Comparison of ENCODE assay signal across 7 mouse cellular contexts in the genomic region with DNA sequence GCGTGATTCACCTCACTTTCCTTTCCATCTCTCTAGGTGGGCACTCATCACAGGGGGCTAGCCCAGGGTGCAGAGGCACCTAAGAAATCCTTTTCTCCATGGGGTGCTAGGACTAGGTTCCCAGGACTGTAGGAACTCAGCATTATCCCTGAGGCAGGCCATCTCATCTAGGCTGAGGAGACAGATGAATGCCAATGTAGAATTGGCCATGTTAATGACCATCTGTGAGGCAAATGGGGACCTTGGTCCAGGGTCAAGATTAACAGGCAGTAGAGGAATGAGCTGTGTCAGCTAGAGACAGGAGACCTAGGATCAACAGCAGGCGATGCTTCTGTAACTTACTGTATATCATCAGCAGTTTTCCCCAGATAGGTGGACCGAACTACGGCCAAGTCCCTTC. TPM values are rescaled to one million over a fixed set of nuclear protein-coding genes. Genes with fewer than 3 reads are reported as not detected.
DNase-seq lines count a peak whose midpoint lies in the region; ATAC-seq and TF ChIP-seq lines count a peak whose summit lies in the region.

No protein-coding gene starts in this region.

- no peak for TF ChIP-seq POLR2A in olfactory bulb, adult 2 months (IDR thresholded peaks at IDR 0.05; ENCODE audit: insufficient read depth, low read depth, low read length)

- no peak for ATAC-seq in lung, embryonic 15.5 days (ENCODE audit: borderline replicate concordance, extremely low read depth, low FRiP score, low TSS enrichment)
- ATAC-seq in embryonic facial prominence, embryonic 12.5 days (ENCODE audit: insufficient number of reproducible peaks, insufficient read depth, low FRiP score, low TSS enrichment), result no peak

- H3K4me1 ChIP-seq in lung, embryonic 15.5 days, result peaks cover 23% of the 10 kb centered on the region
- H3K4me1 ChIP-seq in embryonic facial prominence, embryonic 12.5 days, result peaks cover 17% of the 10 kb centered on the region
- H3K4me1 ChIP-seq in olfactory bulb, adult 2 months (ENCODE audit: control insufficient read depth, insufficient read depth, low read length), result peaks cover 41% of the 10 kb centered on the region

- H3K27ac ChIP-seq in lung, embryonic 15.5 days, result peak overlapping the region; percentile 76; the same call in 1 of the 2 replicates
- H3K27ac ChIP-seq in embryonic facial prominence, embryonic 12.5 days, result no peak overlapping the region
- H3K27ac ChIP-seq in olfactory bulb, adult 2 months (ENCODE audit: insufficient read depth, low read depth, low read length), result peak overlapping the region; percentile 83

- no peak for TF ChIP-seq CTCF in olfactory bulb, adult 2 months (IDR thresholded peaks at IDR 0.05; ENCODE audit: insufficient read depth, low read depth, low read length)

- H3K36me3 ChIP-seq in lung, embryonic 15.5 days, result peaks cover 6% of the 10 kb centered on the region
- no peaks in the 10 kb centered on the region; the same call in 1 of the 2 replicates for H3K36me3 ChIP-seq in embryonic facial prominence, embryonic 12.5 days

- DNase-seq in lung, postnatal 36 days, result no peak
- DNase-seq in kidney, adult 9 months, result peak; percentile 82
- no peak for DNase-seq in thymus, postnatal 36 days
- no peak for DNase-seq in layer of hippocampus, adult 11-12 months (ENCODE audit: low spot score)

- H3K9ac ChIP-seq in lung, embryonic 15.5 days, result no peak overlapping the region
- H3K9ac ChIP-seq in embryonic facial prominence, embryonic 12.5 days, result peak overlapping the region; percentile 73; the same call in 1 of the 2 replicates

- no peaks in the 10 kb centered on the region for H3K27me3 ChIP-seq in lung, embryonic 15.5 days
- H3K27me3 ChIP-seq in embryonic facial prominence, embryonic 12.5 days, result no peaks in the 10 kb centered on the region

- no peak overlapping the region for H3K4me3 ChIP-seq in lung, embryonic 15.5 days
- H3K4me3 ChIP-seq in embryonic facial prominence, embryonic 12.5 days, result 0 out of 2 replicates have a peak overlapping the region, but pooled peaks have one; percentile 73
- peak overlapping the region; percentile 94 for H3K4me3 ChIP-seq in olfactory bulb, adult 2 months (ENCODE audit: insufficient read depth, low read depth, low read length)

- no peaks in the 10 kb centered on the region for H3K9me3 ChIP-seq in lung, embryonic 15.5 days
- no peaks in the 10 kb centered on the region for H3K9me3 ChIP-seq in embryonic facial prominence, embryonic 12.5 days

- WGBS in lung, embryonic 15.5 days, result 70% methylated on average over 4 of the region's 4 CpGs
- WGBS in embryonic facial prominence, embryonic 12.5 days, result 88% methylated on average over 4 of the region's 4 CpGs
- WGBS in olfactory bulb, adult 2 months, result 76% methylated on average over 4 of the region's 4 CpGs

- peak overlapping the region; percentile 85 for H3K4me2 ChIP-seq in lung, embryonic 15.5 days
- H3K4me2 ChIP-seq in embryonic facial prominence, embryonic 12.5 days (replicated peaks), result peak overlapping the region; percentile 74

RNA-seq across cellular contexts. Expression of gene Pdk2, which starts 1.4 kb away (rescaled TPM):
- polyA plus RNA-seq in lung, embryonic 15.5 days (2015; fragmentation: Nextera tagmentation; extraction: Ambion mirVana), result 27.8 and 30.9 TPM in 2 replicates
- 27.5 and 30.4 TPM in 2 replicates for polyA plus RNA-seq in embryonic facial prominence, embryonic 12.5 days (2016; fragmentation: Nextera tagmentation; extraction: Ambion mirVana)
- polyA plus RNA-seq in olfactory bulb, adult 2 months (2012; ENCODE audit: insufficient read depth, insufficient read length, low replicate concordance, missing spikeins), result not detected in 2 replicates

RNA-seq across cellular contexts. Expression of gene Samd14, which starts 30.1 kb away (rescaled TPM):
- 17.1 and 17.4 TPM in 2 replicates for polyA plus RNA-seq in lung, embryonic 15.5 days (2015; fragmentation: Nextera tagmentation; extraction: Ambion mirVana)
- polyA plus RNA-seq in embryonic facial prominence, embryonic 12.5 days (2016; fragmentation: Nextera tagmentation; extraction: Ambion mirVana), result 50.3 and 50.9 TPM in 2 replicates
- polyA plus RNA-seq in olfactory bulb, adult 2 months (2012; ENCODE audit: insufficient read depth, insufficient read length, low replicate concordance, missing spikeins), result not detected in 2 replicates

RNA-seq across cellular contexts. Expression of gene Itga3, which starts 36.8 kb away (rescaled TPM):
- 27.0 and 27.3 TPM in 2 replicates for polyA plus RNA-seq in lung, embryonic 15.5 days (2015; fragmentation: Nextera tagmentation; extraction: Ambion mirVana)
- polyA plus RNA-seq in embryonic facial prominence, embryonic 12.5 days (2016; fragmentation: Nextera tagmentation; extraction: Ambion mirVana), result 10.5 and 10.9 TPM in 2 replicates
- not detected in 2 replicates for polyA plus RNA-seq in olfactory bulb, adult 2 months (2012; ENCODE audit: insufficient read depth, insufficient read length, low replicate concordance, missing spikeins)

RNA-seq across cellular contexts. Expression of gene Ppp1r9b, which starts 48.9 kb away (rescaled TPM):
- polyA plus RNA-seq in lung, embryonic 15.5 days (2015; fragmentation: Nextera tagmentation; extraction: Ambion mirVana), result 8.8 and 9.3 TPM in 2 replicates
- 14.4 TPM in 2 replicates for polyA plus RNA-seq in embryonic facial prominence, embryonic 12.5 days (2016; fragmentation: Nextera tagmentation; extraction: Ambion mirVana)
- polyA plus RNA-seq in olfactory bulb, adult 2 months (2012; ENCODE audit: insufficient read depth, insufficient read length, low replicate concordance, missing spikeins), result 129 TPM in 1 of 2 replicates, not detected in the other

Comparison
In these comparisons a context has a peak if more than half of its experiments do, and no peak if none do; other contexts are left out.
1. RNA of gene Pdk2, which starts 1.4 kb away (polyA plus RNA-seq): 27.8 to 30.9 TPM in lung, embryonic 15.5 days and 27.5 to 30.4 TPM in embryonic facial prominence, embryonic 12.5 days; not detected in olfactory bulb, adult 2 months; every median in the first group is over 10 times any median in the second.